Mouse (Mus musculus) MEL (cell line): ENCODE measurements at regions not wholly inside any gene's neighbourhood (a gene's known extent, or its start where the extent isn't known, plus 50 kb on each side); places are given as distances from the start of the nearest gene placed in this dataset.

Experiments
- DNase-seq: peaks from one replicate; pipeline ENCODE4 v3.0.0; 2011; ENCODE audit warnings: low read depth, low spot score
- H3K27ac ChIP-seq: 2 replicates; pipeline ENCODE4 v1.5.1; 2012; ENCODE audit warnings: low read depth, mild to moderate bottlenecking, control low read depth, low read length, moderate library complexity; ENCODE audit not compliant: control insufficient read depth
- H3K27me3 ChIP-seq, 2 experiments: fragments of 150-350 bp in 1 of 2; sonication (generic) in 1 of 2; 2 replicates each; pipeline ENCODE4 v1.6.1; 2012; ENCODE audit warnings: low read length in 2 of 2, mild to moderate bottlenecking in 2 of 2, improper control_type of control experiment in 1 of 2, moderate library complexity in 1 of 2; ENCODE audit not compliant: insufficient read depth in 2 of 2, control insufficient read depth in 1 of 2
- H3K36me3 ChIP-seq, 2 experiments: 2 replicates each; pipeline ENCODE4 v1.6.1; 2012 to 2014; ENCODE audit warnings: low read length in 2 of 2, improper control_type of control experiment in 1 of 2, inconsistent platforms in 1 of 2, mild to moderate bottlenecking in 1 of 2; ENCODE audit not compliant: insufficient read depth in 2 of 2, control insufficient read depth in 1 of 2
- H3K4me1 ChIP-seq, 2 experiments: fragments of 150-350 bp in 1 of 2; sonication (generic) in 1 of 2; 2 replicates each; pipeline ENCODE4 v1.6.1; 2012; ENCODE audit warnings: low read length in 2 of 2, improper control_type of control experiment in 1 of 2, mild to moderate bottlenecking in 1 of 2; ENCODE audit not compliant: insufficient read depth in 2 of 2, control insufficient read depth in 1 of 2
- H3K4me3 ChIP-seq, 2 experiments: fragments of 150-350 bp in 1 of 2; sonication (generic) in 1 of 2; 2 replicates each; pipeline ENCODE4 v1.5.1; 2012; ENCODE audit warnings: low read depth in 2 of 2, low read length in 2 of 2, mild to moderate bottlenecking in 2 of 2, moderate library complexity in 2 of 2, control low read depth in 1 of 2, improper control_type of control experiment in 1 of 2; ENCODE audit not compliant: control insufficient read depth in 1 of 2, insufficient read depth in 1 of 2
- H3K79me2 ChIP-seq: 2 replicates; pipeline ENCODE4 v1.6.1; 2012; ENCODE audit warnings: mild to moderate bottlenecking, low read length, moderate library complexity; ENCODE audit not compliant: control insufficient read depth, poor library complexity, insufficient read depth
- H3K9ac ChIP-seq: 2 replicates; pipeline ENCODE4 v1.6.1; 2012; ENCODE audit warnings: low read depth, mild to moderate bottlenecking, control low read depth, low read length, moderate library complexity; ENCODE audit not compliant: control insufficient read depth, poor library complexity, severe bottlenecking
- H3K9me3 ChIP-seq: fragments of 150-350 bp; sonication (generic); replicated peaks from 2 replicates; pipeline ENCODE4 v1.6.1; 2012; ENCODE audit warnings: mild to moderate bottlenecking, low read length, improper control_type of control experiment, moderate library complexity; ENCODE audit not compliant: insufficient read depth
- BHLHE40 ChIP-seq: IDR thresholded peaks from 2 replicates; pipeline ENCODE4 v1.6.1; 2012; ENCODE audit warnings: low read depth, mild to moderate bottlenecking, inconsistent platforms, low read length, improper control_type of control experiment, borderline replicate concordance
- CHD1 ChIP-seq: IDR thresholded peaks from 2 replicates; pipeline ENCODE4 v1.6.1; 2012; ENCODE audit warnings: low read depth, mild to moderate bottlenecking, inconsistent platforms, low read length, improper control_type of control experiment
- CHD2 ChIP-seq: IDR thresholded peaks from 2 replicates; pipeline ENCODE4 v1.6.1; 2011; ENCODE audit warnings: low read length, improper control_type of control experiment
- CTCF ChIP-seq, 3 experiments: IDR thresholded peaks in 2 of 3; conservative IDR thresholded peaks in 1 of 3; 2 replicates each; pipeline ENCODE4 v1.5.1; 2011 to 2012; ENCODE audit warnings: low read length in 3 of 3, low read depth in 2 of 3, mild to moderate bottlenecking in 2 of 3, improper control_type of control experiment in 1 of 3, inconsistent platforms in 1 of 3, mixed read lengths in 1 of 3, moderate library complexity in 1 of 3; ENCODE audit not compliant: control insufficient read depth in 1 of 3, insufficient read depth in 1 of 3, poor library complexity in 1 of 3, severe bottlenecking in 1 of 3
- GABPA ChIP-seq: IDR thresholded peaks from 2 replicates; pipeline ENCODE4 v1.6.1; 2012; ENCODE audit warnings: low read depth, mild to moderate bottlenecking, inconsistent platforms, low read length, improper control_type of control experiment, moderate library complexity
- GATA1 ChIP-seq: IDR thresholded peaks from 2 replicates; pipeline ENCODE4 v1.6.1; 2011; ENCODE audit warnings: low read depth, low read length, improper control_type of control experiment
- HCFC1 ChIP-seq: IDR thresholded peaks from 2 replicates; pipeline ENCODE4 v1.6.1; 2012; ENCODE audit warnings: low read depth, mild to moderate bottlenecking, inconsistent platforms, low read length, improper control_type of control experiment, moderate library complexity
- MAFK ChIP-seq: IDR thresholded peaks from 2 replicates; pipeline ENCODE4 v1.6.1; 2011; ENCODE audit warnings: low read depth, mild to moderate bottlenecking, low read length, improper control_type of control experiment, borderline replicate concordance
- MAZ ChIP-seq: IDR thresholded peaks from 2 replicates; pipeline ENCODE4 v1.6.1; 2012; ENCODE audit warnings: low read depth, mild to moderate bottlenecking, inconsistent platforms, low read length, improper control_type of control experiment
- MEF2A ChIP-seq: IDR thresholded peaks from 2 replicates; pipeline ENCODE4 v1.6.1; 2014; ENCODE audit warnings: low read depth, mild to moderate bottlenecking, inconsistent platforms, low read length, improper control_type of control experiment; ENCODE audit not compliant: poor library complexity, insufficient replicate concordance, severe bottlenecking; ENCODE audit errors: extremely low read depth
- MXI1 ChIP-seq: IDR thresholded peaks from 2 replicates; pipeline ENCODE4 v1.6.1; 2011; ENCODE audit warnings: mild to moderate bottlenecking, low read depth, low read length, improper control_type of control experiment
- MYC ChIP-seq: IDR thresholded peaks from 2 replicates; pipeline ENCODE4 v1.6.1; 2011; ENCODE audit warnings: low read depth, mild to moderate bottlenecking, low read length, improper control_type of control experiment, moderate library complexity
- NELFE ChIP-seq: IDR thresholded peaks from 2 replicates; pipeline ENCODE4 v1.6.1; 2011; ENCODE audit warnings: low read depth, low read length, improper control_type of control experiment
- POLR2A ChIP-seq, 2 experiments: IDR thresholded peaks; 2 replicates each; pipeline ENCODE4 v1.6.1; 2011 to 2012; ENCODE audit warnings: low read length in 2 of 2, mild to moderate bottlenecking in 2 of 2, control low read depth in 1 of 2, improper control_type of control experiment in 1 of 2, low read depth in 1 of 2, moderate library complexity in 1 of 2; ENCODE audit not compliant: control insufficient read depth in 1 of 2, insufficient read depth in 1 of 2, poor library complexity in 1 of 2
- POLR2AphosphoS5 ChIP-seq: IDR thresholded peaks from 2 replicates; pipeline ENCODE4 v1.6.1; 2012; ENCODE audit warnings: low read depth, borderline replicate concordance, mild to moderate bottlenecking, inconsistent platforms, low read length, moderate library complexity, mixed read lengths
- RCOR1 ChIP-seq: IDR thresholded peaks from 2 replicates; pipeline ENCODE4 v1.6.1; 2012; ENCODE audit warnings: low read depth, mild to moderate bottlenecking, inconsistent platforms, low read length, improper control_type of control experiment
- SMC3 ChIP-seq: IDR thresholded peaks from 2 replicates; pipeline ENCODE4 v1.6.1; 2011; ENCODE audit warnings: low read depth, low read length, improper control_type of control experiment
- TAL1 ChIP-seq: IDR thresholded peaks from 2 replicates; pipeline ENCODE4 v1.6.1; 2012; ENCODE audit warnings: mild to moderate bottlenecking, inconsistent platforms, low read length, moderate library complexity, mixed read lengths
- ZC3H11A ChIP-seq: IDR thresholded peaks from 2 replicates; pipeline ENCODE4 v1.6.1; 2012; ENCODE audit warnings: low read depth, mild to moderate bottlenecking, inconsistent platforms, low read length, improper control_type of control experiment
- ZKSCAN1 ChIP-seq: IDR thresholded peaks from 2 replicates; pipeline ENCODE4 v1.6.1; 2012; ENCODE audit warnings: low read depth, mild to moderate bottlenecking, inconsistent platforms, low read length, improper control_type of control experiment, moderate library complexity
- ZMIZ1 ChIP-seq: IDR thresholded peaks from 2 replicates; pipeline ENCODE4 v1.6.1; 2012; ENCODE audit warnings: low read depth, mild to moderate bottlenecking, inconsistent platforms, low read length, improper control_type of control experiment, moderate library complexity
- ZNF384 ChIP-seq: IDR thresholded peaks from 2 replicates; pipeline ENCODE4 v1.6.1; 2012; ENCODE audit warnings: low read depth, mild to moderate bottlenecking, inconsistent platforms, low read length, improper control_type of control experiment

GRCm38 (mm10) chr12:94060336-94060735 is 1631.7 kb upstream of the Flrt2 start:
- no peak for TF ChIP-seq MEF2A
- TF ChIP-seq MYC, result no peak
- TF ChIP-seq CTCF (IDR thresholded peaks at IDR 0.05 in 2 of 3, conservative IDR thresholded peaks at IDR 0.05 in 1 of 3; ENCODE audit: control insufficient read depth in 1 of 3, insufficient read depth in 1 of 3, low read depth in 2 of 3, low read length in 3 of 3, poor library complexity in 1 of 3, severe bottlenecking in 1 of 3), result no peak
- no peak for TF ChIP-seq GABPA
- TF ChIP-seq RCOR1, result no peak
- TF ChIP-seq MAFK, result no peak
- TF ChIP-seq, all 39 proteins: peak for 0
- Histone ChIP-seq H3K9me3 (no peaks in the 10 kb centered on the region), H3K27me3 (no peaks in the 10 kb centered on the region), H3K79me2 (no peaks in the 10 kb centered on the region), H3K9ac (no peak overlapping the region), H3K27ac (no peak overlapping the region), H3K4me3 (no peak overlapping the region), H3K4me1 (no peaks in the 10 kb centered on the region), H3K36me3 (no peaks in the 10 kb centered on the region)
- DNase-seq, result no peak

DNA sequence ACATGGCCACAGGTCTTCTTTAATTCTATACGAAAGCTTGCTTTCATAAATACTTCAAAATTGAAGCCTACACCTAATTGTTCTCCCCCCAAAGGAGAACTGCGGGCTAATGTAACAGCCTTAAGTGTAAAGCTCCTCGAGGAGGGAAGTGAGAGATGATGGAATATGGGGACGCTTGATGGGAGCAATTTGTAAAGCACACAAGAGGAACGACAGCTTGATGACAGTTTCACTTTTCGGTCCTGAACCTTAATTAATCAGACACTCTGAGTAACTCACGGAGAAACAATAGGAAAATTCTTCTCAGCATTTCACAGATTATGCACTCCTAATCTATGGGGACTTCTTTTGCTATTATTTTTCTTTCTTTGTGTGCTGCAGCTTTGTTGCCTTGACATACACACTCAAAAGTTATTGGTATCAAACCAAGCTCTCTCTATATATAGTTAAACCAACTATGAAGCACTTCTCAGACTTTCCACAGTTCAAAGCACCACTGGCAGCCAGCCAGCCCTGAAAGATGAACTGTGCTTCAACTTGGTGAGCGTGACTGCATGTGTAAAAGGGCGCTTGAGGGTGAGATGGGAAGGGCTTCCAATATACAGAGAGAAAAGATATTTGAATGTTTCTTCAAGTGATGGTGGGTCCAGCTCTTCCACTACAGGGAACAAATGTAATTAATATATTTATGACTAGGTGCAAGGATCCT is 1625.4 kb upstream of the Flrt2 start:
- H3K4me3 ChIP-seq, result no peak overlapping the region

More for the DNA sequence above, 1625.4 kb upstream of the Flrt2 start:
- TF ChIP-seq HCFC1 (no peak), CHD2 (no peak), BHLHE40 (no peak), CHD1 (no peak), ZNF384 (no peak), SMC3 (no peak), MAZ (no peak), TAL1 (no peak), RCOR1 (no peak), CTCF (IDR thresholded peaks at IDR 0.05 in 2 of 3, conservative IDR thresholded peaks at IDR 0.05 in 1 of 3; ENCODE audit: control insufficient read depth in 1 of 3, insufficient read depth in 1 of 3, low read depth in 2 of 3, low read length in 3 of 3, poor library complexity in 1 of 3, severe bottlenecking in 1 of 3) (no peak), POLR2A (IDR thresholded peaks at IDR 0.05; ENCODE audit: control insufficient read depth in 1 of 2, insufficient read depth in 1 of 2, low read depth in 1 of 2, low read length in 2 of 2, poor library complexity in 1 of 2) (no peak), POLR2AphosphoS5 (no peak), MXI1 (no peak), GATA1 (no peak), NELFE (no peak), MEF2A (no peak), ZKSCAN1 (no peak), ZMIZ1 (no peak), ZC3H11A (no peak)
- H3K36me3 ChIP-seq, result no peaks in the 10 kb centered on the region
- H3K9ac ChIP-seq, result no peak overlapping the region
- no peak overlapping the region for H3K27ac ChIP-seq
- H3K4me1 ChIP-seq, result no peaks in the 10 kb centered on the region
- no peak for DNase-seq
- H3K27me3 ChIP-seq, result no peaks in the 10 kb centered on the region
- H3K9me3 ChIP-seq, result no peaks in the 10 kb centered on the region
- H3K79me2 ChIP-seq, result no peaks in the 10 kb centered on the region
